Mouse (Mus musculus): ENCODE results near the gene Sh3d21.
A peak's percentile ranks its signal among the peaks of the same experiment; 100 is the strongest.
"Not testable (repeated sequence)": the region's sequence is repeated elsewhere in the genome, so short reads cannot be mapped to it uniquely, and the experiment has no call there.

Gene Sh3d21

DNA sequence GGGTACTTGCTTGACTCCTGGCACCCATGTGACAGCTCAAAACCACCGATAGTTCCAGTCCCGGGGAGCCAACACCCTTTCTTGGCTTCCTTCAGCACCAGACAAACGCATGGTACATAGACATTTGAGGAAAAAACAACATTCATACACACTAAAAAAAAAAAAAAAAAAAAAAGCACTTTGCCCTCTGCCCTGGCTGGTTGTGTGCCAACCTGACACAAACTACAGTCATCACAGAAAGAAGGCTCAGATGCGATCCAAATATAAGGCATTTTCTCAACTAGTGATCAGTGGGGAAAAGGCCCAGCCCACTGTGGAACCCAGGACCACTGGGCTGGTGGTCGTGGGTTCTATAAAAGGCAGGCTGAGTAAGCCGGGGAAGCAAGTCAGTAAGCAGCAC, 5.6 kb upstream of the Sh3d21 start:
- no peak for DNase-seq (ENCODE audit: inconsistent ontology term)

DNA sequence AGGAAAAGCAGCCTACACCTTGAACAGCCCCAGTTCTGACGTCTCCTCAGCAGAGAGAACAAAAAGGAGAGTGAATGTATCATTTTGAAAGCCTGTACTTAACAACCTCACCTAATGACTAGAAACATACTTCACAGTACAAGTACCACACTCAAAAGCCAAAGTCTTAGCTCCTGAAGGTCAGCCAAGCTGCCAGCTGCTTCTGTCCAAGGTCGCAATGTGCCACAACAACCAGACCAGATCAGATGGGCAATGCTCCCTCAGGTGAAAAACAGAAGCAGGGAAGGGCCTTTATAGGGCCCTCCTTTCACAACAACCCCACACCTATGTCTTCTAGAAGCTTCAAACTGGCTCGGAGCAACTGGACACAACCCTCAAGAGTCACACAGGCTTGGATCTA, 2.8 kb upstream of the Sh3d21 start:
- DNase-seq (ENCODE audit: inconsistent ontology term), result no peak

GRCm38 (mm10) chr4:126165092-126165491, 1.8 kb upstream of the Sh3d21 start:
- DNase-seq (ENCODE audit: inconsistent ontology term), result not testable (repeated sequence)

DNA sequence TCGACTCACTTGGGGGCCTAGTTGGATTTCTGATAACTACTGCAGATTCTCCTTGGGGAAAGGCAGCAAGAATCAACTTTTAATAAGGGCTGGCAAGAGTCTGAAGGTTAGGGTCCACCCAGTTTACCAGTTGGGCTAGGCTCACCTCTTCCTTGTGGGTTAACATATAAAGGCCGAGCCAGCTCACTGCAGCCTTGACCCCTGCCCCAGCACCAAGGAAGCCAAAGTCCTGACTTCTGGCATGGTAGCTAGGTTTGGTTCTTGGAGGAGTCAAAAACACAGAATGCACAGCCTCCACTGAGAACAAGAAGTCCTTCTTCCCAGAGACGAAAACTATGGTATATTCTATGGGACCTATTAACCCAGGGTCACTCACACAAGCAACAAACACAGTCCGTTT, 394 bp upstream of the Sh3d21 start:
- DNase-seq (ENCODE audit: inconsistent ontology term), result no peak

GRCm38 (mm10) chr4:126162544-126163066, 686 bp downstream of the Sh3d21 start:
- DNase-seq (ENCODE audit: inconsistent ontology term), result peak; percentile 93

DNA sequence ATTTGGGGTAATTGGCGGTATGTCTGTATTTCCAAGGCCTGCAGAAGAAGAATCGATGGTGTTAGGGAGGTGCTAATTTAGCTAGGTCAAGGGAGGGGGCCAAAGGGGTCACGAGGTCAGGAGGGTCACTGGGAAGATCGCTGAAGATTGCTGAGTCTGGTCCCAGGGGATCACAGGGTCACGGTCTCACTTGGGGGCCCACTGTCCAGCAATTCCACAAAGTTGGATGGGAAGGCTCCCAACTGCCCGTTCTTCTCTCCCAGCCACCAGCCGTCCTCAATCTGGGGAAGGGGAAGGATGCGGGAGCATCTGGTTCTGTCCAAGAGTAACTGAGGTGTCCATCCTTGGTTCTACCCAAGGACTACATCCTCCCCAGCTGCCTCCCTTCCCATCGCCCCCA, 1.3 kb downstream of the Sh3d21 start:
- DNase-seq (ENCODE audit: inconsistent ontology term), result no peak

DNA sequence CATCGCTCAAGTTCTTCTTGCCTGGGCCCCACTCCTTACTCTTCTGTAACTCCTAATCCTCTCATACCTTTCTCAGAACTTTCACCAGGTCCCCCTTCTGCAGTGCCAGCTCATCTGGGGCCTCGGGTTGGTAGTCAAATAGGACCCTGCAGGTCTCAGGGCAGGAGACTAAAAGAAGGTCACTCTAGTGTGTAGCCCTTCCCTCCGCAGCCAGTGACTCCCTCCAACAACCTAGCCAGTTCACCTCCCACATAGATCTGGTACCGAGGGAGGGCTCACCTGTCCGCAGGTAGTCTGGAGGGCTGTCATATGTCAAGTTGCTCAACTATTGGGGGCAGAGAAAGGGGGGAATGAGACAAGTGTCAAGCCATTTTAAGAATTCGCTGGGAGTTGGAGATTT, 1.8 kb downstream of the Sh3d21 start:
- no peak for DNase-seq (ENCODE audit: inconsistent ontology term)

DNA sequence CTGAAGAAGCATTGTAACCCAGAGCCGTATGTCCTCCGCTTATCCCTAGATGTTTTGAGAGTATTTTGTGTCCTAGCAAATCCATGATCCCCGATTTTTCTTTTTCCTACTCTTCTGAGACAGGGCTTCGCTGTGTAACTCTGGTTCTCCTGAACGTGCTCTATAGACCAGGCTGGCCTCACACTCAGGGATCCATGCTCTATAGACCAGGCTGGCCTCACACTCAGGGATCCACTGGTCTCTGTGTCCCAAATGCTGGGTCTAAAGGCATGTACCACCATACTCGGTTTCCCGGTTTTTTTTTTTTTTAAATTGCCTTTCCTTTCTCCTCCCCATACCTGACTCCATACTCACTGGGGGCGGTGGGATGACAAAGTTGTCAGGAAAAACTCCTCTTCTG, 2.3 kb downstream of the Sh3d21 start:
- DNase-seq (ENCODE audit: inconsistent ontology term), result no peak

- DNase-seq (ENCODE audit: inconsistent ontology term), result no peak
Measured at GRCm38 (mm10) chr4:126159455-126159854, 3.8 kb downstream of the Sh3d21 start.

DNA sequence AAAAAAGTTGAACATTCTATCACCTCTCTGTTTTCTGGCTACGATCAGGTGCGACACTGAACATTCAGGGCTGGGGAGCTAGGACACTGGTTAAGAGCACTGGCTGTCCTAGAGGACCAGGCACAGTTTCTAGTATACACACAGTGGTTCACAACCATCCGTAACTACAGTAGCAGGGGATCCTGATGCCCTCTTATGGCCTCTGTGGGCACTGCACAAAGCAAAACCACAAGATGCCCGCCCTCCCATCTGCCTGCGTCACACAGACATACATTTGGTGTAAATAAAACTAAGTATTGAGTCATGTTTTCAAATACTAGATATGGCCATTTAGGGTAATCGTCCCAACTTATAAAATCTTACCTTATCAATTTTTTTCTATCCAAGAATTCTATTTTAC, 5.7 kb downstream of the Sh3d21 start:
- no peak for DNase-seq (ENCODE audit: inconsistent ontology term)

GRCm38 (mm10) chr4:126156617-126157016, 6.7 kb downstream of the Sh3d21 start:
- DNase-seq (ENCODE audit: inconsistent ontology term), result no peak

GRCm38 (mm10) chr4:126155869-126156268, 7.4 kb downstream of the Sh3d21 start:
- DNase-seq (ENCODE audit: inconsistent ontology term), result no peak

GRCm38 (mm10) chr4:126155183-126155582, 8.1 kb downstream of the Sh3d21 start:
- no peak for DNase-seq (ENCODE audit: inconsistent ontology term)

DNA sequence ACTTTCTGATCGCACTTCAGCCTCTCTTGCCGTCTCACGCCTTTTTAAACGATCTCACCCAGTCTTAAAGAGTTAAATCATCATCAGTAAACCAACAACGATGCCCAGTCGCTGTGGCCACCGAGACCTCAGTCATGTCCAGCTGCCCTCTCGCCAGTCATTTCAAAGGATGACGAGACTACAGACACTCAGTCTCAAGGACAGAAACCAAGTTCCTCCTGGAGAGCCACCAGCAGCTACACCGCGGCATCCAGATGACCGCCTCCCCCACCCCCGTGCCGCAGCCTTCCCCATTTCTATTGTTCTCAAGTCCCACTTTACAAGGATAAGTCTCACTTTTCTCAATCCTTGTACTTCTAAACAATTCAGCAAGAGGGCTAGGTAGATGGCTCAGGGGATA, 10.4 kb downstream of the Sh3d21 start:
- no peak for DNase-seq (ENCODE audit: inconsistent ontology term)

DNA sequence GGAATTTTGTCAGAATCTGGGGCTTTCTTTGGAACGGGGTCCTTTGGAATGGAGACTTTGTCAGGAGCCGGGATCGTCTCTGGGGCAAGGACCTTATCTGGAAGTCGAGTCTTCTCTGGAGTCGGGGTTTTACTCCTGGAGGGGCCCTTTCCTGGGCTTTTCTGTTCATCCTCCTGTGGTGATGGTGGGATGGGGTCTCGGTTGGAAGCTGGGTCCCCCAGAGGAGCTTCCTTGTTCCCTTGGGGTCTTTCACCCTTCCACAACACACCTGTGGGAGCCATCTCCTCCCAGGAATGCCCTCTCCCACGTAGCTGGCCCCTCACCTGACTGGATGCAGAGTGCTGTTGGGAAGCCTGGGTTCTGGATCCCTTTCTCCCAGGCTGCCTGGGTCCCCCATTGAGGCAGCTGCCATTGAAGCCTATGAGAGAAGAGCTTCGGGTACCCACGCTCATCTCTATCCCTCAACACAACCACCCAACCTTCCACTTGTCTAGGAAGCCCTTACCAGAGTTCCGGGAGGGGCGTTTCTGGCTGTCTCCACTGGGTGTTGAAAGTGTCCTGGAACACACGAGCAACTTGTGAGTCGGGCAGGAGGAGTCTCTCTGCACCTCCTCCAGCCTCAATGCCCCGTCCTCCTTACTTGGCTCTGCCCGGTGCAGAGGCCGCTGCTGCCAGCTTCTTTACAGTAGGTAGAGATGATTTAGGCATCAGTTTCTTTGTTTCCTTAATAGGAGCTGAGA, 11.4 kb downstream of the Sh3d21 start:
- DNase-seq (ENCODE audit: inconsistent ontology term), result no peak

GRCm38 (mm10) chr4:126150949-126151320, 12.4 kb downstream of the Sh3d21 start:
- DNase-seq (ENCODE audit: inconsistent ontology term), result no peak

DNA sequence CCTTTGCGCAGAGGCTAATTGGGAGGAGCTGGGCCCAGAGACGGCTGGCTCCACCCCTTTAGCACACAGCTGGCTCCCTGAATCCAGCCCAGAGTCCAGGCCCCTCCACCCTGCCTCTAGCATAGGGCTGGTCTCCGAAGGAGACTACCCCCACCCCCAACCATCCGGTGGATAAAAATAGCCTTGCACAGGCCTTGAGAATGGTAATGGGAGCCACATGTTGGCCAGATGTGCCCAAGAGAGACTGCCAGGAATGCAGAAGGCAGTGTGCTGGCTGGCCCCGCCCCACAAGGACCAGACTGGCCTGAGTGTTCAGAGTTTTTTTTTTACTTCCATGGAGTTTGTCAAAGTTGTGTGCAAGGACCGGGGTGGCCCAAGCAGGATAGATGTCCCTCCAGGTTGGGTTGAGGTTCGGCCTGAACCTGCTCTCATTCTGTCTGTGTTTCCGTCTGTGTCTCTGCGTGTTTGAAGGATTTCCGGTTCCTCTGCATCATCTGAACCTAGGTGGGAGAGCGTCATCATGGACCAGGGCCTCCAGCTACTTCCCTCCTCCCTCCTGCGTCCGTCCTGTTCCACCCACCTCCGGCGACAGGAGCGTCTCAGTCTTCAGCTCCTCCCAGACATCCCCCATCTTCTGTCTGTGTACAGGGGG, 12.9 kb downstream of the Sh3d21 start:
- DNase-seq (ENCODE audit: inconsistent ontology term), result peak; percentile 26

GRCm38 (mm10) chr4:126149798-126150197, 13.5 kb downstream of the Sh3d21 start:
- no peak for DNase-seq (ENCODE audit: inconsistent ontology term)

- DNase-seq (ENCODE audit: inconsistent ontology term), result no peak
Measured at GRCm38 (mm10) chr4:126149041-126149676, 14.1 kb downstream of the Sh3d21 start.

DNA sequence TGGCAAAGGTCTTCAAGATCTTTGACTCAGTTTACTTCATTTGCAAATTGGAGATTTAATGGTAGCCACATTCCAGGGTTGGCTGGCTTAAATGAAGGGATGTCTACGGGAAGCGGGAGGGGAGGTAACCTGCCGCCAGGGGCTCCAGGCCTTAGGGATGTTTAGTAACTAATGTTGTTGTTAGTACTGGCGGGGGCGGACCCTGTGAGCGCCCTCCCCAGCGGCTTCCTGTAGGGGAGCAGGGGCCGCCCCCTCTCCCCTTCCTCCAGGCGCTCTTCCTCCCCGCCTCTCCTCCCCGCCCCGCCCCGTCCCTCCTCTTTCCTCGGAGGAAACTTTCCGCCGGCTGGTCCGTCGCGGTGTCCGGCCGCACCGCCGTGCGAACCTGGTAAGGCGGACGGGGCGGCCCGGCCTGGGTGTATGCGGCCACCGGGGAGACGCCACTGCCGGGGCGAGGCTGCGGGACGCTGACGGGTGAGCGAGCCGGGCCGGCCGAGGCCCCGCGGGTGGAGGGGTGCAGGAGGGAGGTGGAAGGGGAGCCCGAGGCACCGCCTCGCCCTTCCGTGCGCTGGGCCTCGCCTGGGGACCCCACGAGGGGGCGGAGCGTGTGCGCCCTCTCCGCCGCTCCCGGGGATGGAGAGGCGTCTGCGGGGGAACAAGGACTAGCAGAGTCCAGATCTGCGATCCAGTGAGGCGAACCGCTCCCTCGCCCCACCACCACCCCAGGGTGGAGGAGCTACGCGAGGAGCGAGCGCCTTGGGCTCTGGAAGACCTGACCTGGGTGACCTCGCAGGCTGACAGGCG, 14.9 kb downstream of the Sh3d21 start:
- peak; percentile 69 for DNase-seq (ENCODE audit: inconsistent ontology term)

DNA sequence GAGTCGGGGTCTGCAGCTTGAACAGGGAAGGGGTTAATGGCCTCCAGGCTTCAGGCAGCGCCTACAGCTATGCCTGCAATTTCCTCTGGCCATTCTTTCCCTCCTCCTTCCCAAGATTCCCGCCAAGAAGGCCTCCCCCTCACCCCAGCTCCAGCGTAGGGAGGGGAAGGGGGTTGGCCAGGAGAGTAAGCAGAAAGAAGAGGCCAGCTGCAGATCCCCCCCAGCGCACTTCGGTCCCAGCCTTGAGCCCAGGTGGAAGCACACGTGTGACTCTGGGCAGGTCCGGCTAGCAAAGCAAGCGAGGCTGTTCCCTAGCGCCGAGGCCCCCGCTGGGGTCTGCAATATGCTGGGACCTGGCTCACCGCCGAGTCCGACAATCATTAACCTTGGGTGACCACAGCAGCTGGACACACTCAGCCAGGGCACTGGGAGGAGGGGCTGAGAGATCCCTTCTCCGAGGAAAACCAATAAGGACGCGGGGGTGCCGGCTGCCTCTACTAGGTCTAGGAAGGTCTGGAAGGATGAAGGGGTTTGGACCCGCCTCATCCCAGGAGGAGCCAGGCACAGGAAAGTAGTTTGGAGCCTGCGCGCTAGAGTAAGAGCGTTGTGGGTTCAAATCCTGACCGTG, 15.6 kb downstream of the Sh3d21 start, which contains the start of gene Eva1b:
Gene Eva1b, plus strand, starts transcription at position 212 of the 628 bp plus-strand sequence.
- DNase-seq (ENCODE audit: inconsistent ontology term), result peak; percentile 32
